Mouse (Mus musculus): ENCODE data around the gene Ccdc80. TPM values are rescaled to one million over a fixed set of nuclear protein-coding genes. Genes with fewer than 3 reads are reported as not detected.

Ccdc80 gene
- polyA plus RNA-seq, 2 experiments: 3.7 to 6.8 TPM

DNA sequence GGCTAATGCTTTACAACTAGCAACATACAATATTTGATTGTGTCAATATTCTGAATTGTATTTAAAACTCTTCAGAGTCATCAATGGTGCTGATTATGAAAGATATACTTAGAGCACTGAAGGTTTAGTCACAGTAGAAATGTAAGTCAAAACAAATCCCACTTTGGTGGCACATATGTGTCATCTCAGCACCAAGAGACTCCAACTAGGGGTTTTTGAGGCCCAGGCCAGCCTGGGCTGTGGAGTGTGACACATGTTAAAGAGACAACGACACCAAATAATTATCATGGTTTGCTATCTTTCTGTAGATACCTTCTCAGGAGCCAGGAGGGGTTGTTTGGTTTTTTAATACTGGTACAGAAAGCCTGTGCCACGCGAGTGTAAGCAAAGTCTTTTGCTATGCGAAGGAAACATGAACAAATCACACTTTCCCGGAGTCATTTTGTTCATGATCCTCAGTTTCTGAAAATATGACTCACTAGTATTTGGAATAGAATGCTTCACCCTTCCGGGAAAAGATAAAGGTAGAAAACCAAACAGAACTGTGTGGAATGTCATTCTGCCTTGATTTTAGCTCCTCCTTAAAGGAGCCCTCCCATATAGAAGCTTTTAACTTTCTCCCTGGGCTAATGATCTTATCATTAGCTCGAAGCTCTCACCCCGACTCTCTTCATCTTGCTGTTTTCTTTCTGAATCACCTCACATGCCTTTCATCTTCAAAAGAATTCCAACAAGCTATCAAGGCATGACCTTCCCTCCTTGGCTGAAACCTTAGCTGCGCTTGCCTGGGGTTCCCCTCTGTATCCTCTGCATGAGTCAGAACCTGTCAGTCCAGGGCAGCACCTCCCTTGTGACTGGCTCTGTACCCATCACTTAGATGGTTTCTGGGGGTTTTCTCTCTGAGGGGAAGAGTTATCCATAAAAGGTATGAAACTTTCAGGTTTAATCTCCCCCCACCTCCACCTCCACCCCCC, 31.3 kb downstream of the Ccdc80 start:
- Histone ChIP-seq H3K27me3 (ENCODE audit: control insufficient read depth, insufficient read depth, low read length) (no peaks in the 10 kb centered on the region), H3K4me1 (replicated peaks; ENCODE audit: control insufficient read depth in 2 of 2, insufficient read depth in 2 of 2, low read length in 1 of 2) (no peaks in the 10 kb centered on the region), H3K4me2 (ENCODE audit: low read depth) (no peak overlapping the region), H3K9ac (replicated peaks) (no peak overlapping the region), H3K36me3 (replicated peaks; ENCODE audit: control insufficient read depth, insufficient read depth, low read depth) (no peaks in the 10 kb centered on the region), H3K27ac (no peak overlapping the region), H3K4me3 (ENCODE audit: insufficient read depth in 1 of 2, low read depth in 2 of 2, low read length in 2 of 2) (no peak overlapping the region), H3K9me3 (ENCODE audit: control insufficient read depth, low read length) (no peaks in the 10 kb centered on the region)
- DNase-seq (ENCODE audit: low read depth in 3 of 3, low spot score in 3 of 3) (no peak), ATAC-seq (ENCODE audit: insufficient read depth) (no peak)
- WGBS (ENCODE audit: insufficient replicate concordance): 58% methylated on average over 9 of the region's 9 CpGs
- TF ChIP-seq CTCF (IDR thresholded peaks at IDR 0.05; ENCODE audit: low read depth): no peak
- TF ChIP-seq EP300 (IDR thresholded peaks at IDR 0.05; ENCODE audit: low read depth): no peak

DNA sequence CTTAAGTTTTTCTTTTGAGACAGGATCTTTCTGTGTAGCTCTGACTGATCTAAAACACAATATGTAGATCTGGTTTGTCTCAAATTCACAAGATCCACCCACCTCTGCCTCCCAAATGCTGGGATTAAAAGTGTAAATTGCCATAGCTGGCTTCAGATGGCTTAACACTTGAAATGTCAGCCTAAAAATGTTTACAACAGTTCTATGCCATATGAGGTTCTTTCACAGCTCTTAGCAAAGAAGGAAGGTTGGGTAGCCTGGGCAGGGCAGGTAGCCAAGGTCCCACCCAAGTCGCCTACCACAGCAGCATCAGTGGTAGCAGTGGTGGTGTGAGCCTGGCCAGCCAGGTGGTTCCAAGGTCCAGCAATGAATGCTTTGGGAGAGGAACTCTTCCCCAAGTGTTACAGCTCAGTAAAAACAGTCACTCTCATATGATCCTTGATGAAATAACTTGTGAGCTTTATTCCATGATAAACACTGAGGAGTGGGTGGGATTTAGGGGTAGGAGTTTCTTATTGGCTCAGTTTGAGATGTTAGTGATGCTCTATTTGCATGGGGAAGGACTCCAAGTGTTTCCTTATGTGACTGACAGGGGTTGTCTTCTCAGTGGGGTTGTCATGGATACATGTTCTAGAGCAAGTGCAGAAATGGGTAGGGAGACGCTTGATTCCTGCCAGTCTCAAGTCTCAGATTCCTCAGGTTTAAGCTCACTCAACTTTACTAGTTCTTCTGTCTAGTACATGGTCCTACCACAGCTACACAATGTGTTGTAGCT, 34.9 kb downstream of the Ccdc80 start:
- ATAC-seq (ENCODE audit: insufficient read depth) (no peak), DNase-seq (ENCODE audit: low read depth in 3 of 3, low spot score in 3 of 3) (no peak)
- Histone ChIP-seq H3K9ac (replicated peaks) (no peak overlapping the region), H3K36me3 (replicated peaks; ENCODE audit: control insufficient read depth, insufficient read depth, low read depth) (no peaks in the 10 kb centered on the region), H3K27ac (no peak overlapping the region), H3K4me1 (replicated peaks; ENCODE audit: control insufficient read depth in 2 of 2, insufficient read depth in 2 of 2, low read length in 1 of 2) (no peaks in the 10 kb centered on the region), H3K4me3 (ENCODE audit: insufficient read depth in 1 of 2, low read depth in 2 of 2, low read length in 2 of 2) (no peak overlapping the region), H3K4me2 (ENCODE audit: low read depth) (no peak overlapping the region), H3K27me3 (ENCODE audit: control insufficient read depth, insufficient read depth, low read length) (no peaks in the 10 kb centered on the region), H3K9me3 (ENCODE audit: control insufficient read depth, low read length) (no peaks in the 10 kb centered on the region)
- no peak for TF ChIP-seq CTCF (IDR thresholded peaks at IDR 0.05; ENCODE audit: low read depth)
- TF ChIP-seq EP300 (IDR thresholded peaks at IDR 0.05; ENCODE audit: low read depth): no peak
- 55% methylated on average over 2 of the region's 2 CpGs for WGBS (ENCODE audit: insufficient replicate concordance)

DNA sequence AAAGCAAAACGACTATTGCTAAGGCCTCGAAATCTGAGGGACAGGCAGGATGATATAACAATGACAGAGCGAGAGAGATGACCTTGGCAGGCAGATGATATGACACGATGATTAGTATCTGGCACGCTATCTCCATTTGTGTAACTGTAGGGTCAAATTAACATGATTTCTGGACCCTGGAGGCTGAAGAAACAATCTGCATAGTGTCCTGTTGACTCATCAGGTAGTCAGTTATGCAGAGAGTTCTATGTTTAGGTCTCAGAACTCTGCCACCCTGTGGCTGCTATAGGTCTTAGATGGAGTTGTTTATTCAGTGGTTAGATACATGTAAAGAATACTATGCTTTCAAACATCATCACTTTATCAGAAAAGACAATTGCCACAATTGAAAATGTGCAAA, 48.5 kb downstream of the Ccdc80 start:
- DNase-seq (ENCODE audit: low read depth in 3 of 3, low spot score in 3 of 3) (no peak), ATAC-seq (ENCODE audit: insufficient read depth) (no peak)
- Histone ChIP-seq H3K9me3 (ENCODE audit: control insufficient read depth, low read length) (no peaks in the 10 kb centered on the region), H3K27ac (no peak overlapping the region), H3K27me3 (ENCODE audit: control insufficient read depth, insufficient read depth, low read length) (no peaks in the 10 kb centered on the region), H3K4me2 (ENCODE audit: low read depth) (no peak overlapping the region), H3K4me3 (ENCODE audit: insufficient read depth in 1 of 2, low read depth in 2 of 2, low read length in 2 of 2) (no peak overlapping the region), H3K4me1 (replicated peaks; ENCODE audit: control insufficient read depth in 2 of 2, insufficient read depth in 2 of 2, low read length in 1 of 2) (no peaks in the 10 kb centered on the region), H3K9ac (replicated peaks) (no peak overlapping the region), H3K36me3 (replicated peaks; ENCODE audit: control insufficient read depth, insufficient read depth, low read depth) (peaks cover 2% of the 10 kb centered on the region; the same call in 1 of the 2 replicates)
- TF ChIP-seq CTCF (IDR thresholded peaks at IDR 0.05; ENCODE audit: low read depth) (no peak), EP300 (IDR thresholded peaks at IDR 0.05; ENCODE audit: low read depth) (no peak)
- 71% methylated on average over 5 of the region's 5 CpGs for WGBS (ENCODE audit: insufficient replicate concordance)

DNA sequence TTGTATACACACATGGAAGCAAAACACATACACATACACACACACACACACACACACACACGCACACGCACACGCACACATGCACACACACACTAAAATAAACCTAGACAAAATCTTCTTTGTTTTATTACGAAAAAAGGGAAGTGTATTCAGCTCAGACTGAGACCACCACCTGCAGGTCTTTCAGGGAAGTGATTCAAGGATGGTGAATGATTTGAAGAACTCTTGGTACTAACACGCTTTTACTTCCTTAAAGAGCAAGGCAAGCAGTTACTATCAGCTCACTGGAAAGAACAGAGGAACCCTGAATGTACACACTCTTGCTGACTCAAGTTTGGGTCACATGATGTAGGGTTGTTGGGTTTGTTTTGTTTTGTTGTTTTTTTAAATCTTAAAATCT, 49.4 kb downstream of the Ccdc80 start:
- ATAC-seq (ENCODE audit: insufficient read depth) (no peak), DNase-seq (ENCODE audit: low read depth in 3 of 3, low spot score in 3 of 3) (peak in 1 of 3 experiments; percentile 10)
- Histone ChIP-seq H3K9ac (replicated peaks) (no peak overlapping the region), H3K9me3 (ENCODE audit: control insufficient read depth, low read length) (no peaks in the 10 kb centered on the region), H3K36me3 (replicated peaks; ENCODE audit: control insufficient read depth, insufficient read depth, low read depth) (peaks cover 2% of the 10 kb centered on the region; the same call in 1 of the 2 replicates), H3K27me3 (ENCODE audit: control insufficient read depth, insufficient read depth, low read length) (no peaks in the 10 kb centered on the region), H3K4me1 (replicated peaks; ENCODE audit: control insufficient read depth in 2 of 2, insufficient read depth in 2 of 2, low read length in 1 of 2) (no peaks in the 10 kb centered on the region), H3K4me2 (ENCODE audit: low read depth) (no peak overlapping the region), H3K27ac (no peak overlapping the region), H3K4me3 (ENCODE audit: insufficient read depth in 1 of 2, low read depth in 2 of 2, low read length in 2 of 2) (no peak overlapping the region)
- 71% methylated on average over 5 of the region's 5 CpGs for WGBS (ENCODE audit: insufficient replicate concordance)
- no peak for TF ChIP-seq CTCF (IDR thresholded peaks at IDR 0.05; ENCODE audit: low read depth)
- TF ChIP-seq EP300 (IDR thresholded peaks at IDR 0.05; ENCODE audit: low read depth): no peak

DNA sequence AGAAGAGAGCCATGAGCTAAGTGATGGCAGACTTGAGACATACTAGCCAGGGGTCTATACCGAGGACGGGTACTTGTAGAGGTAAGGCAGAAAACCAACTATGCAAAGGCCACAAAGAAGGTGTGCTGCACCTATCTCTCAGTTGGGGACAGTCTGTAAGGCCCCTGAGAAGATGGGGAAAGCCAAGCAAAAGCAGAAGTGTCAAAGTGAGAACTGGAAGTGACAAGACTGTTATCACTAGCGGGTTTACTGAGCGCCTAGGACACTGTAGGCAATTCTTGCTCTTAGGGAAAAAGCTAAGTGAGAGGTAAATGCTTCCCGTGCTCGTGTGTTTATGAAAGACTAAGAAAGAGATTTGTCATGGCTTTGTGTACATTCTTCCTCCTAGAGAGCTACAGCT, 51.9 kb downstream of the Ccdc80 start:
- Histone ChIP-seq H3K4me1 (replicated peaks; ENCODE audit: control insufficient read depth in 2 of 2, insufficient read depth in 2 of 2, low read length in 1 of 2) (no peaks in the 10 kb centered on the region), H3K9ac (replicated peaks) (no peak overlapping the region), H3K36me3 (replicated peaks; ENCODE audit: control insufficient read depth, insufficient read depth, low read depth) (peaks cover 2% of the 10 kb centered on the region; the same call in 1 of the 2 replicates), H3K9me3 (ENCODE audit: control insufficient read depth, low read length) (no peaks in the 10 kb centered on the region), H3K4me2 (ENCODE audit: low read depth) (no peak overlapping the region), H3K27ac (no peak overlapping the region), H3K27me3 (ENCODE audit: control insufficient read depth, insufficient read depth, low read length) (no peaks in the 10 kb centered on the region), H3K4me3 (ENCODE audit: insufficient read depth in 1 of 2, low read depth in 2 of 2, low read length in 2 of 2) (no peak overlapping the region)
- WGBS (ENCODE audit: insufficient replicate concordance): 65% methylated on average over 6 of the region's 6 CpGs
- no peak for TF ChIP-seq EP300 (IDR thresholded peaks at IDR 0.05; ENCODE audit: low read depth)
- no peak for TF ChIP-seq CTCF (IDR thresholded peaks at IDR 0.05; ENCODE audit: low read depth)
- DNase-seq (ENCODE audit: low read depth in 3 of 3, low spot score in 3 of 3) (no peak), ATAC-seq (ENCODE audit: insufficient read depth) (no peak)
